Mouse (Mus musculus) cortical plate, adult 2 months (tissue): Measurements from ENCODE around the gene Zfp189. TPM values are rescaled to one million over a fixed set of nuclear protein-coding genes. Genes with fewer than 3 reads are reported as not detected.
A peak's percentile ranks its signal among the peaks of the same experiment; 100 is the strongest.
"Not testable (repeated sequence)": the region's sequence is repeated elsewhere in the genome, so short reads cannot be mapped to it uniquely, and the experiment has no call there.

Experiments used
- H3K27ac ChIP-seq: fragments of 200-500 bp; 2 replicates; pipeline ENCODE4 v1.5.1; 2012; ENCODE audit warnings: low read length, control low read depth, inconsistent platforms; ENCODE audit not compliant: insufficient read depth
- H3K4me1 ChIP-seq: fragments of 200-500 bp; 2 replicates; pipeline ENCODE4 v1.6.1; 2011; ENCODE audit warnings: low read length; ENCODE audit not compliant: control insufficient read depth, insufficient read depth
- H3K4me3 ChIP-seq: fragments of 200-500 bp; 2 replicates; pipeline ENCODE4 v1.5.1; 2011; ENCODE audit warnings: mild to moderate bottlenecking, low read length, control low read depth; ENCODE audit not compliant: insufficient read depth
- CTCF ChIP-seq: fragments of 200-500 bp; IDR thresholded peaks from 2 replicates; pipeline ENCODE4 v1.5.1; 2011; ENCODE audit warnings: mild to moderate bottlenecking, control low read depth, low read length; ENCODE audit not compliant: insufficient read depth; ENCODE audit errors: extremely low read depth
- POLR2A ChIP-seq: fragments of 200-500 bp; IDR thresholded peaks from 2 replicates; pipeline ENCODE4 v1.6.1; 2011; ENCODE audit warnings: mild to moderate bottlenecking, low read length, control low read depth; ENCODE audit not compliant: insufficient read depth; ENCODE audit errors: extremely low read depth
- polyA plus RNA-seq: library from polyadenylated mRNA; depleted of rRNA; stranded (reverse); fragments of >200 nt; gene quantifications from 2 replicates; pipeline ENCODE4 v1.2.3, GENCODE M21; 2012; rRNA removed

The Zfp189 gene
- 3.3 and 4.1 TPM in 2 replicates for polyA plus RNA-seq

GRCm38 (mm10) chr4:49520572-49521340 is at the start of gene Zfp189, which contains the start of gene Mrpl50:
Gene Zfp189, plus strand, starts transcription at chr4:49521176.
Gene Mrpl50, minus strand, starts transcription at chr4:49521093.
- H3K4me1 ChIP-seq: peaks cover 5% of the 10 kb centered on the region; the same call in 1 of the 2 replicates
- peak within 1 kb of the TSS; percentile 42 for H3K27ac ChIP-seq
- H3K4me3 ChIP-seq: peak within 1 kb of the TSS; percentile 91
- TF ChIP-seq CTCF (no peak), POLR2A (peak; percentile 91)

DNA sequence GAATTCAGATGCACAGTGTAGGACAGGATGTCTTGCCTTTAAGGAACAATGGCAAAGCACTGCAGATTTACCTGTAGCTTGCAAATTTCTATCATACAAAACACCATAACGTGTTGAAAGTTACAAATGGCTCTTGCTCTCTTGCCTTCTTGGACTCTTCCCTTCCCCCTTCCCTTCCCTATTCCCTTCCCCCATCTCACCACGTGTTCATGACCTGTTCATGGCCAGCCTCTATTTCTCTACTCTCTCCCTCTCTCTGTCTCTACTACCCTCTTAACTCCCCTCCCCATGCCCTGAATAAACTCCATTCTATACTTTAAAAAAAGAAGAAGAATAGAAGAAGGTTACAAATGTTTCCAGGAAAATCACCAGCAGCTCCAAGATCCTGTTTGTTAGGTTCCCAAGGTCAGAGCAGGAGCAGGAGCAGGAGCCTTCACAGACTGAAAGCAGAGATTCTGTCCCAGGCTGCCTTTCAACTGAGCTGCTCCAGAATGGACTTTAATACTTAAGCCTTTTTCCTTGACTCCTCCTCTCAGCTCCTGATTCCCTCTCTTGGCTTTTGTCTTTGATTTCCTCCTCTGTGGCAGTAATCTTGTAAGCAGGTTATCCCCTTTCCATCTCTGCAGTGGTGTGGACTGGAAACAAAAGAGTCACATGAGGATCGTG is 47.4 kb upstream of the Zfp189 start, which contains the start of gene Acnat1:
Acnat1 (minus strand) TSS at position 478 of the 666 bp plus-strand sequence.
- Histone ChIP-seq H3K4me1 (no peaks in the 10 kb centered on the region), H3K4me3 (no peak within 1 kb of the TSS)
- TF ChIP-seq CTCF (no peak), POLR2A (no peak)

GRCm38 (mm10) chr4:49474583-49474982 is 46.4 kb upstream of the Zfp189 start:
- no peaks in the 10 kb centered on the region for H3K4me1 ChIP-seq
- no peak overlapping the region for H3K27ac ChIP-seq
- TF ChIP-seq CTCF: no peak
- TF ChIP-seq POLR2A: no peak
- H3K4me3 ChIP-seq: no peak overlapping the region

More for the DNA sequence above, 47.4 kb upstream of the Zfp189 start, which contains the start of gene Acnat1:
- H3K27ac ChIP-seq: no peak within 1 kb of the TSS

DNA sequence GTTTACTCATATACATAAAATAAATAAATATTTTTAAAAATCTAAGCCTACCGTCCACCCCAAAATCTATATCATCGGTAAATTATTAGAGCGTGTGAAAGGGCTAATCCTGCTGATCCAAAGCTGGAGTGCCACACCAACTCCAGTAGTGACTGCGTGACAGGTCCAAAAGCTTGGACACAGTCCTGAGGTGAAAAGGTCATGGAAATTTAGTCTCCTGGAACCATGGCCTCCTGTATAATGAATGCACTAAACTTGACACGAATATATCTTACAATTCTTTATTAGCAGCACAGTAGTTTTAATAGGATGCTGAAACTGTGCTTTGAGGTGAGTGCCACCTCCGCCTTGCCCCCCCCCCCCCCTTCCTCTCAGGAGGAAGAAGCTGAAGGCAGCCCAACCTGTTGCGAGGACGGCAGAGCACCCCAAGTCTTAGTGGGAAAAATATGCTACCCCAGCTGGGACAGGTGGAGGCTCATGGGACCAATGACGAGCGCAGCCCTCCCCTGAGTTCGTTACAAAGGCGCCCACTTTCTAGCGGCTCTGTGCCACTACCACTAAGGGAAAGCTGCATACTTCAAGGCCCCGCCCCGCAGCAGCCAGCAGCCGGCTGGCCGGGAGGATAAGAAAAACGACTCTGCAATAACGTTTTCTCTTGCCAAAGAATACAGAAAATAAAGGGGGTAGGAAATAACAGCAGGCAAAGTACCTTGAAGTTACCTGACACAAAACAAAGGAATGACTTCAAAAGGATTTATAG is 42.7 kb upstream of the Zfp189 start:
- no peak overlapping the region for H3K27ac ChIP-seq
- TF ChIP-seq POLR2A (no peak), CTCF (no peak)
- H3K4me3 ChIP-seq: no peak overlapping the region
- no peaks in the 10 kb centered on the region for H3K4me1 ChIP-seq

DNA sequence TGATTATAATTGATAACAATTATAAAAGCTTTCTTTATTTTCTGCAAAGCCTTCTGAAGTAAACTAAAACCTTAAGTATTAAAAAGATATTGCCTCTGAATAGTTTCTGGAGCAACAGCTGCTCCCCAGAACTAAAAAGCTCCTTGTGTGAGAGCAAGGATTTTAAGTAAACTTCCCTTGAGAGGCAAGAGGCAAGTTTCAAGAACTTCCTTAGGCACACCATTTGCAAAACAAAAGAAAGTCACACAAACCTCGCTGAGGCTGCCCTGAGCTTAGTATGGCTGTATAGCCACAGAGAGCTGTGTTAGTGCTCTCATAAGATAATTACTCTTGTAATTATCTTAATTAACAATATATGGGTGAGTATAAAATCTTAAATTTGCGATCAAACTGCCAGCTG is 41.9 kb upstream of the Zfp189 start:
- H3K27ac ChIP-seq, H3K4me1 ChIP-seq: not testable (repeated sequence)

DNA sequence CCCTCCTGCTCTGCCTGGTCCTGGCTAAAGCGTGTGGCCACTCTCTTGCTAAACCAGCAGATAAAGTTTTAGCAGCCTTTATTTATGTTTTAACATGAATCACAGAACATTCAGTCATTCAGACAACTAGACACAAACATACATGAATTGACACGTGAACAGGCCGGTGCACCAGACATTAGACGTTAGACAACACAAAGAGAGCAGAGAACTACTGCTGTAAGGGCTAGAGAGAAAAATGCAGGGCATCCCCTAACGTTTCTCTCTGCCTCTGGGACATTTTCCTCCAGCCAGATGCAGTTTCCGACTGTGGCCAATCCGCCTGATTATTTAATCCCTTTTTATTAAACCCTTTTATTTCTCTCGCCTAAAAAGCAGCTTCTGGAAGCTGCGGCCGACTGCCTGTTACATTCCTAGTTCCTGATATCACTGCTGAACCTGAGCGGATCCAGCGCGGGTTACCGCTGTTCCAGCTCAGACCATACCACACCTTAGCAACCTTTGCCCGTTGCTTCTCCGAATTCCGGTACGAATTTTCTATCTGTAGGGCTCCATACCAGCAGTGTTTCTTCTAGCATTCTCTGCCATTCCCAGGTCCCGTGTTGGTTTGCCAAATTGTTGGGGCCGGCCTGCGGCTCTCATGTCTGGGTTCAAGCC is 40.7 kb upstream of the Zfp189 start:
- TF ChIP-seq CTCF: no peak
- H3K4me1 ChIP-seq: no peaks in the 10 kb centered on the region
- no peak overlapping the region for H3K27ac ChIP-seq
- H3K4me3 ChIP-seq: no peak overlapping the region

More for the DNA sequence above, 41.9 kb upstream of the Zfp189 start:
- H3K4me3 ChIP-seq: not testable (repeated sequence)

DNA sequence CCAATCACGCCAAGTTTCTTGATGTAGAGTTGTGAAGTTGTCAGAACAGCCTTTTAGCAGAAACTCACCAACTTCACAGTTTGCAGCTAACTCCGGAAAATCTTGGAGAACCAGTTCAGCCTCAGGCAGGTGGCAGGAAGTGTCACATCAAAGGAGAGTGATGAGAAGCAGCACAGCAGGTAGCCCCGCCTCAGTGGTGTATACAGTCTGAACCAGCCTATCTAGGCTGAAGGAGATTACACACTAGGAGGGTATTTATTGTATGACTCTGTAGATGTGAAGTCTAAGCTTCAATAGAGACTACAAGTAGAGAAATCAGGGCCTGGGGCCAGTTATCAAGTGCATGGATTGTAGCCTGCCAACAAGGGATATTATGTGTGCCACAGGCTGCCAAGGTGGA is 40.1 kb upstream of the Zfp189 start:
- H3K27ac ChIP-seq: no peak overlapping the region
- TF ChIP-seq POLR2A (no peak), CTCF (no peak)
- H3K4me3 ChIP-seq: no peak overlapping the region
- no peaks in the 10 kb centered on the region for H3K4me1 ChIP-seq

- no peaks in the 10 kb centered on the region for H3K4me1 ChIP-seq
- H3K4me3 ChIP-seq: no peak overlapping the region
- no peak overlapping the region for H3K27ac ChIP-seq
- TF ChIP-seq CTCF (no peak), POLR2A (no peak)
Measured at GRCm38 (mm10) chr4:49485442-49485841, 35.5 kb upstream of the Zfp189 start.

- H3K27ac ChIP-seq, H3K4me1 ChIP-seq, H3K4me3 ChIP-seq: not testable (repeated sequence)
Measured at GRCm38 (mm10) chr4:49485934-49486650, 34.9 kb upstream of the Zfp189 start.
